Mouse (Mus musculus): ENCODE results near the gene Cbr2. TPM values are rescaled to one million over a fixed set of nuclear protein-coding genes. Genes with fewer than 3 reads are reported as not detected.
"Not testable (repeated sequence)": the region's sequence is repeated elsewhere in the genome, so short reads cannot be mapped to it uniquely, and the experiment has no call there.

Gene Cbr2
- polyA plus RNA-seq (2015; fragmentation: Nextera tagmentation; extraction: Ambion mirVana), result 2.4 and 3.4 TPM in 2 replicates

DNA sequence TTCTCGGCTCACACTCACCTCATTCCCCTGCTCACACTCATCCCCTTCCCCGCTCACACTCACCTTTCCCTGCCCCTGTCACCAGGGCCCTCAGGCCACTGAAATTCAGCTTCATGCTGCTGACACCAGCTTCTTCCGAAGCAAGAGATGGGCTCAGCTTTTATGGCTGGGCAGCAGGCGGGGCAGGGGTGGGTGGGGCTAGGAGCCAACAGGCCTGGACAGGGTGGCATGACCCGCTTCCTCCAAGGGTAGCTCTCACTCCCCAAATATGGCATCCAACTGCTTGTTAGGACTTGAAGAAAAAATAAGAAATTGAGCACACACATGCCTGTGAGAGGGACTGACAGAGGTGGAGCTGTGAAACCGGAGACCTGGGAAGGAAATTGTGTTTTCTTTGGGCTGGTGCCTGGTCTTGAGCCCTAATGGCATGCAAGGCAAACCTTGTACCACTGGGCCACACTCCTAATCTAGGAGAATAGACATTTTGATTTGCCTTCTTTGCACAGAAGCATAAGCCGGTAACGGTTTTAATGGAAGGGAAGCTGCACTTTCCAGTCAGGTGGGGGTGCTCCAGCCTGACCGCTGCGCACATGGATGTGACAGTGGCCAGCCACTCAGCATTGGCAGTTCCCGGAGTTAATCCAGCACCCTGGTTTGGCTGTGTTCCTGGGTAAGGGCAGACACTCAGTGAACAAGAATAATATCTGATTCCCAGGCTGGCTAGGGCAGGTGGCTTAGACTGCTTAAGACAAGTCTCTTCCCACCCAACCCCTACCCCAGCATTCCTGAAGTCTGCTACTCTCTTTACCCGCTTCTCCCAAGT is at the start of gene Cbr2:
TSS of gene Cbr2 (minus strand) at position 257 of the 823 bp plus-strand sequence.
- peaks cover 4% of the 10 kb centered on the region; the same call in 1 of the 2 replicates for H3K27me3 ChIP-seq
- H3K36me3 ChIP-seq, result no peaks in the 10 kb centered on the region
- H3K4me1 ChIP-seq, result peaks cover 12% of the 10 kb centered on the region
- H3K4me3 ChIP-seq (replicated peaks), result no peak within 1 kb of the TSS
- ATAC-seq (replicated peaks; ENCODE audit: low FRiP score), result no peak
- H3K9me3 ChIP-seq (replicated peaks), result no peaks in the 10 kb centered on the region
- WGBS, result 62% methylated on average over 12 of the region's 12 CpGs
- H3K27ac ChIP-seq, result no peak within 1 kb of the TSS
- no peak within 1 kb of the TSS for H3K9ac ChIP-seq
- H3K4me2 ChIP-seq, result no peak within 1 kb of the TSS

GRCm38 (mm10) chr11:120781361-120781760 is 49.4 kb upstream of the Cbr2 start:
- not testable (repeated sequence) for H3K4me3 ChIP-seq (replicated peaks); H3K9ac ChIP-seq; H3K4me2 ChIP-seq; ATAC-seq (replicated peaks; ENCODE audit: low FRiP score); H3K9me3 ChIP-seq (replicated peaks); H3K27ac ChIP-seq; H3K27me3 ChIP-seq
- peaks cover 30% of the 10 kb centered on the region for H3K4me1 ChIP-seq
- 96% methylated on average over 6 of the region's 6 CpGs for WGBS
- H3K36me3 ChIP-seq, result peaks cover 20% of the 10 kb centered on the region

DNA sequence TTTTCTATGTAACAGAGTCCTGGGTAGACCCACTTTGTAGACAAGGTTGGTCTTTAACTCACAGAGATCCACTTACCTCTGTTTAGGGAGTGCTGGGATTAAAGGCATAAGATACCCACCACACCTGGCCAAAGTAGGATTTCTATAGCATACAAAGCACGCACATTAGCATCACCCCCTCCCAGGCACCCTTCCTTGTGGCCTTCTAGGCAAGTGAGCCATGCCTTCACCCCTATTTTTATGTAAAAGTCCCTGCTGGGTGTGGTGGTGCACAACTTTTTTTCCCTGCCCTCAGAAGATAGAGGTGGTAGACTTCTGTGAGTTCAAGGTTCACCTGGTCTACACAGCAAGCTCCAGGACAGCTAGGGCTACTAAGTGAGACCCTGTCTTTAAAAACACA is 48.0 kb upstream of the Cbr2 start:
- no peak overlapping the region for H3K4me2 ChIP-seq
- no peak overlapping the region for H3K9ac ChIP-seq
- H3K9me3 ChIP-seq (replicated peaks), result no peaks in the 10 kb centered on the region
- H3K27ac ChIP-seq, result no peak overlapping the region
- 97% methylated on average over 1 of the region's 1 CpGs for WGBS
- ATAC-seq (replicated peaks; ENCODE audit: low FRiP score), result no peak
- H3K36me3 ChIP-seq, result peaks cover 13% of the 10 kb centered on the region
- H3K4me3 ChIP-seq (replicated peaks), result no peak overlapping the region
- H3K4me1 ChIP-seq, result peaks cover 22% of the 10 kb centered on the region
- H3K27me3 ChIP-seq, result 0 out of 2 replicates have a peak, but pooled peaks cover 6% of the 10 kb centered on the region

DNA sequence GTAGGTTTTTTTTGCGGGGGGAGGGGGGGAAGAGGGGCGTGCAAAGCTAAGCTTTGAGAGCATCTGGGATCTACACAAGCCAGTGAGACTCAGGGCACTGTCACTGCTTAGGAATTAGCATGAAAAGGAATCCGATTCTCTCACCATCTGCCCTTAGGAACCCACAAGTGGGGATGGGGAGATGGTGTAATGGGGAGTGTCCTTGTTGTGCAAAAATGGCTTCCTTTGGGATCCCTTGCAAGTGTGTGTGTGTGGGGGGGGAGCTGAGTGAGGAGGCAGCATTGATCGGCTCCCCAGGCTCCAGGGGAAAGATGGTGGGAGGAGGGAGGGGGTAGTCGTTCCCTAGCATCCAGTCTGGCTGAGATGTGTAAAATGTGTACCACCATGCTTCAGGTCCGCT is 45.2 kb upstream of the Cbr2 start:
- Histone ChIP-seq H3K9ac (no peak overlapping the region), H3K27me3 (no peaks in the 10 kb centered on the region; the same call in 1 of the 2 replicates), H3K9me3 (replicated peaks) (no peaks in the 10 kb centered on the region), H3K4me2 (no peak overlapping the region), H3K4me1 (peaks cover 10% of the 10 kb centered on the region; the same call in 1 of the 2 replicates), H3K4me3 (replicated peaks) (no peak overlapping the region), H3K36me3 (peaks cover 10% of the 10 kb centered on the region), H3K27ac (no peak overlapping the region)
- no peak for ATAC-seq (replicated peaks; ENCODE audit: low FRiP score)
- 42% methylated on average over 6 of the region's 6 CpGs for WGBS

- peaks cover 10% of the 10 kb centered on the region; the same call in 1 of the 2 replicates for H3K4me1 ChIP-seq
- no peak overlapping the region for H3K4me3 ChIP-seq (replicated peaks)
- H3K9me3 ChIP-seq (replicated peaks), result no peaks in the 10 kb centered on the region
- H3K9ac ChIP-seq, result no peak overlapping the region
- H3K27ac ChIP-seq, result no peak overlapping the region
- H3K27me3 ChIP-seq, result no peaks in the 10 kb centered on the region; the same call in 1 of the 2 replicates
- peak overlapping the region; percentile 10; the same call in 1 of the 2 replicates for H3K4me2 ChIP-seq
- peak; percentile 82 for ATAC-seq (replicated peaks; ENCODE audit: low FRiP score)
- peaks cover 9% of the 10 kb centered on the region for H3K36me3 ChIP-seq
- 24% methylated on average over 15 of the region's 15 CpGs for WGBS
These were observed 44.0 kb upstream of the Cbr2 start for GRCm38 (mm10) chr11:120775774-120776469.

- WGBS, result 90% methylated on average over 7 of the region's 7 CpGs
- no peak for ATAC-seq (replicated peaks; ENCODE audit: low FRiP score)
These were observed 41.7 kb upstream of the Cbr2 start for GRCm38 (mm10) chr11:120773463-120774190.

DNA sequence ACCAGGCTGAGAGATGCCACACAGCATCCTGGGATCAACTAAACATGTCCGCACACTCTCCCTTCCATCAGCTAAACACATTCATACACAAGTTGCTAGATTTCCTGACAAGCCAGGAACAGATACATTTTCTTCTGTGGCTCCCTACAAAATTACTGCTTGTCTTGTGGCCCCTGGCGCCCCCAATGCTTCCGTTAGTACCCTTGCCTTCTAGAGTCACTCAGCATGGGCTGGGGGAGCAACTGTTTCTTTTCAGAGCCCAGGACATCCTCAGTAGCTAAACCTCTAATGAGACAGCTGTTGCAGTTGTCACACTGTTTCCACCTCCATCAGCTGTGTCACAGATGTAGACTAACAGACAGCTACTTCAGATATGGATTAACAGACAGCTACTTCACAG is 40.8 kb upstream of the Cbr2 start:
- Histone ChIP-seq H3K27ac (no peak overlapping the region), H3K36me3 (no peaks in the 10 kb centered on the region), H3K4me1 (peaks cover 13% of the 10 kb centered on the region; the same call in 1 of the 2 replicates), H3K9me3 (replicated peaks) (no peaks in the 10 kb centered on the region), H3K4me3 (replicated peaks) (no peak overlapping the region), H3K9ac (no peak overlapping the region), H3K4me2 (no peak overlapping the region), H3K27me3 (no peaks in the 10 kb centered on the region; the same call in 1 of the 2 replicates)
- 76% methylated on average over 3 of the region's 3 CpGs for WGBS
- no peak for ATAC-seq (replicated peaks; ENCODE audit: low FRiP score)

More at GRCm38 (mm10) chr11:120773463-120774190, 41.7 kb upstream of the Cbr2 start:
- Histone ChIP-seq H3K27ac (no peak overlapping the region), H3K9ac (no peak overlapping the region), H3K4me1 (peaks cover 10% of the 10 kb centered on the region; the same call in 1 of the 2 replicates), H3K27me3 (no peaks in the 10 kb centered on the region; the same call in 1 of the 2 replicates), H3K4me2 (no peak overlapping the region), H3K4me3 (replicated peaks) (no peak overlapping the region), H3K9me3 (replicated peaks) (no peaks in the 10 kb centered on the region), H3K36me3 (no peaks in the 10 kb centered on the region)

DNA sequence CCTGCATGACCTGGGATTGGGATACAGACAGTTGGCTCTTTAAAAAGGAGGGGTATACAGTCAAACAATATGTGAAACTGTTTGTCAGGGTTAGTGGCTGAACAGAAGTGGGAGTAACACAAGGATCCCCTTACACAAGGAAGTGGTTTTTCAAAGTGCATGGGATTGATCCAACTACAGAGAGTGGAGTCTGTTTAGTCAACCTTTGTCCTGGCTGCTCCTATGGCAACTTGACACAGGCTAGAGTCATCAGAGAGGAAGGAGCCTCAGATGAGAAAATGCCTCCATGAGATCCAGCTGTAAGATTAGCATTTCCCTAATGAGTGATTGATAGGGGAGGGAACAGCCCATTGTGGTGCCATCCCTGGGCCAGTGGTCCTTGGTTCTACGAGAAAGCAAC is 36.3 kb upstream of the Cbr2 start:
- Histone ChIP-seq H3K27ac (no peak overlapping the region), H3K4me2 (no peak overlapping the region), H3K4me3 (replicated peaks) (no peak overlapping the region), H3K4me1 (0 out of 2 replicates have a peak, but pooled peaks cover 2% of the 10 kb centered on the region), H3K27me3 (peaks cover 5% of the 10 kb centered on the region; the same call in 1 of the 2 replicates), H3K36me3 (no peaks in the 10 kb centered on the region), H3K9ac (no peak overlapping the region), H3K9me3 (replicated peaks) (no peaks in the 10 kb centered on the region)
- ATAC-seq (replicated peaks; ENCODE audit: low FRiP score), result no peak; the same call in 1 of the 2 replicates
- WGBS, result 25% methylated on average over 1 of the region's 1 CpGs

DNA sequence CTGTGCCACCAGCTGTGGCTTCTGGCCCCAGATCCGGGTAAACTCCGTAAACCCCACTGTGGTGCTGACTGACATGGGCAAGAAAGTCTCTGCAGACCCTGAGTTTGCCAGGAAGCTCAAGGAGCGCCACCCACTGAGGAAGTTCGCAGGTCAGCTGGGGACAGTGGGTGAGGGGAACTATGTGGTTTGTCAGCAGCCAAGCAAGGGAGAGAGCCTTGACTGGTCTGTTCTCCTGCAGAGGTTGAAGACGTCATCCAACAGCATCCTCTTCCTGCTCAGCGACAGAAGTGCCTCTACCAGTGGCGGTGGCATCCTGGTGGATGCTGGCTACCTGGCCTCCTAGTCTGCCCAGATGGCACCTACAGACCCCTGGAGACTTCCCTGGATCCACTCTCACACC is 35.1 kb upstream of the Cbr2 start:
- not testable (repeated sequence) for H3K27ac ChIP-seq

GRCm38 (mm10) chr11:120763121-120763999 is 31.4 kb upstream of the Cbr2 start:
- not testable (repeated sequence) for H3K27me3 ChIP-seq; H3K9me3 ChIP-seq (replicated peaks); H3K4me1 ChIP-seq; H3K36me3 ChIP-seq; H3K27ac ChIP-seq; H3K9ac ChIP-seq
- Histone ChIP-seq H3K4me2 (peak overlapping the region; percentile 47), H3K4me3 (replicated peaks) (0 out of 2 replicates have a peak overlapping the region, but pooled peaks have one; percentile 2)
- whole genome bisulfite sequencing, result 12% methylated on average over 5 of the region's 23 CpGs
- ATAC-seq (replicated peaks; ENCODE audit: low FRiP score), result peak; percentile 61; the same call in 1 of the 2 replicates

More for the DNA sequence above, 35.1 kb upstream of the Cbr2 start:
- H3K36me3 ChIP-seq; H3K27me3 ChIP-seq; H3K4me3 ChIP-seq (replicated peaks); H3K4me1 ChIP-seq; ATAC-seq (replicated peaks; ENCODE audit: low FRiP score); H3K9ac ChIP-seq; H3K9me3 ChIP-seq (replicated peaks); H3K4me2 ChIP-seq: not testable (repeated sequence)
- WGBS, result 69% methylated on average over 3 of the region's 7 CpGs

GRCm38 (mm10) chr11:120762672-120763041 is 30.7 kb upstream of the Cbr2 start, which contains the start of gene Hmga1b:
TSS of gene Hmga1b (plus strand) at chr11:120762794.
- not testable (repeated sequence) for H3K27me3 ChIP-seq, H3K9ac ChIP-seq, H3K4me1 ChIP-seq, H3K36me3 ChIP-seq, H3K27ac ChIP-seq
- peak; percentile 31; the same call in 1 of the 2 replicates for ATAC-seq (replicated peaks; ENCODE audit: low FRiP score)
- Histone ChIP-seq H3K4me2 (peak within 1 kb of the TSS; percentile 47), H3K9me3 (replicated peaks) (peaks cover 15% of the 10 kb centered on the region), H3K4me3 (replicated peaks) (0 out of 2 replicates have a peak within 1 kb of the TSS, but pooled peaks have one; percentile 2)
- WGBS, result 20% methylated on average over 14 of the region's 14 CpGs

Measured in kidney, embryonic 15.5 days (tissue).